Mouse (Mus musculus) liver, adult 2 months (tissue): ENCODE results near the gene Gm20605.

Source experiments
- CTCF ChIP-seq: fragments of 200-500 bp; IDR thresholded peaks from 2 replicates; pipeline ENCODE4 v1.5.1; 2011; ENCODE audit warnings: low read depth, low read length, control low read depth
- POLR2A ChIP-seq: fragments of 200-500 bp; IDR thresholded peaks from 2 replicates; pipeline ENCODE4 v1.6.1; 2011; ENCODE audit warnings: low read length, control low read depth; ENCODE audit not compliant: insufficient read depth; ENCODE audit errors: extremely low read depth

- TF ChIP-seq CTCF = no peak
- TF ChIP-seq POLR2A = no peak
These were observed 2.2 kb downstream of the Gm20605 start for GRCm38 (mm10) chr5:137631171-137631570.
